Mouse (Mus musculus) 3T3-L1 (cell line): ENCODE results near the gene Best2.
A peak's percentile ranks its signal among the peaks of the same experiment; 100 is the strongest.

Experiments used
- DNase-seq: peaks from one replicate; pipeline ENCODE4 v3.0.0-alpha.2; 2015; ENCODE audit warnings: low read depth, low spot score

The Best2 gene

DNA sequence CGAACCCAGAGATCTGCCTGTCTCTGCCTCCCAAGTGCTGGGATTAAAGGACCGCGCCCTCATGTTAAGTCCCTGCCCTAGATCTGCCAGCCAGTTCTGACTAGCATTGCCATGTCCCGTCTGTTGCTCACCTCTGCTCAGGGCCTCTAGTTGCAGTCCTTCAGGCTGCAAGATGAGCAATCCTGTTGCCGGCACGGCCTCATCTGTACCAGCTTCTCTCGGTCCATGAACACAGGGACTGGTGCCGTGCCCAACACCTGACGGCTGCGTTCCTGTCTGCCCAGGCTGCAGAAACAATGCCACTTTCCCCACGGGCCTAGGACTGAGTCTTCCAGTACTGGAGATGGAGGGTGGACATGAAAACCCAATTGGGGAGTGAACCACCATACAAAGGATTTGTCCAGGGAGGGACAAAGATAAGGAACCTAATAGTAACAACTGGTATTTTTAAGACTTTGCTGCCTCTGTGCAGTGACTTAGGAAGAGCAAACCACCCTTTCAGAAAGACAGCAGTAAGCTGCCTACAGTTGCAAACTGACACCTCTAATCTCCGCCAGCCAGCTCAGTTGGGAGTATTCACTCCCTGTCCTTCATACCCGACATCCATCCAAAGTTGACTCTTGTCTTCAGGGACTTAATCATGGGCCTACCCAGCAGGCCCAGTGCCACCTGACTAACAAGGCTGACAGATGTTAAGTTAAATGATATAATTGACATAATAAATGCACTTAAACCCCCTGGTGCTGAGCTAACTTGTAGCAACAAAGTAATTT, 46.6 kb downstream of the Best2 start:
- DNase-seq, result no peak

DNA sequence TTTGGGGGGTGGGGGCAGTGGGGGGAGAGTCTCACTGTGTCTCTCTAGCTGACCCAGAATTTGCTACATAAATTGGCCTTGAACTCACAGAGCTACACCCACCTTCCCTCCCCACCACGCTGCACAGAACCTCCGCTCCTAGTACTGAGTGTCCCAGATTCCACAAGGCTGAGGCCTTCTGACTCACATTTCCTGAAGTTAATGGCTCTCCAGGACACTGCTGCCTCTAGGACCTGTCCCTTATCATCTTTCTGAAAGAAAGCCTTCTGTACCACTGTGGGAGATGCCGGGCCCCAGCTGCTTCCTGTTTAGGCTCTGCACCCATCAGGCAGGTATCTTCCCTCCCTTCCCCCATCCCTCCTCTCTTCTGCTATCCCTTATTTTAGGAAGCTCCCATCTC, 47.7 kb downstream of the Best2 start:
- peak; percentile 62 for DNase-seq

DNA sequence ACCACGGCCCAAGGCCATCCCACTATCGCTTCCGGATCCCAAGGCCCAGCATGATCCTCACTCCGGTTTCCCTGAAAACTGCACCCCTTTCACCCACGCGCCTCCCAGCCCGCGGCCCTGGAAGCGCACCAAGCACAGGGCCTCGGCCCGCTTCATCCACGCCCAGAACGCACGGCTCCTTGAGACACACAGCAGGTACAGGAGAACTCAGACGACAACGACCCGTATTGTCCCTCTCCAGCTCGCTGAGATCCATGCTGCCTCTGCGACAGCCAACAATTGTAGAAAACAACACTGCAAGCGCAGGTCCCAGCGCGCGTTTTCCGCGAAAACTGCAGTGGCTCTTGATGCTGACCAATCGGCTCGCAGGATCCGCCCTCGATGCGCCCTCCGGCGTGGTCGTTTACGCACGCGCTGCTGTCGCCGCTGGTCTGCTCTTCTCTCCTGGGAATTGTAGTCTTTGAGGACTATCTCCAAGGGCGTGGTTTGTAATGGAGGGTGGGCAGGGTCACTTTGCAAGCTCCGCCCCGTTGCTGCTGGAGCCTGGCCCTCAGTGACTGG, 48.5 kb downstream of the Best2 start:
- peak; percentile 99 for DNase-seq

DNA sequence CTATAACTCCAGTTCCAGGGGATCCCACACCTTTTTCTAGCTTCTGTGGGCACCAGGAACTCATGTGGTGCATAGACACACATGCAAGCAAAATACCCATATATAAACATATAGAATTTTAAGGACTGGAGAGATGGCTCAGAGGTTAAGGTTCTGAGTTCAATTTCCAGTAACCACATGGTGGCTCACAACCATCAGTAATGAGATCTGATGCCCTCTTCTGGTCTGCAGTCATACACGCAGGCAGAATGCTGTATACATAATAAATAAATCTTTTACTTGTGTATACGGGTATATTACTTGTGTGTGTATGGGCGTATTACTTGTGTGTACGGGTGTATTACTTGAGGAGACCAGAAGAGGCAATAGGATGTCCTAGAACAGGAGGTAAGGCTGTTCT, 50.4 kb downstream of the Best2 start:
- DNase-seq, result no peak

DNA sequence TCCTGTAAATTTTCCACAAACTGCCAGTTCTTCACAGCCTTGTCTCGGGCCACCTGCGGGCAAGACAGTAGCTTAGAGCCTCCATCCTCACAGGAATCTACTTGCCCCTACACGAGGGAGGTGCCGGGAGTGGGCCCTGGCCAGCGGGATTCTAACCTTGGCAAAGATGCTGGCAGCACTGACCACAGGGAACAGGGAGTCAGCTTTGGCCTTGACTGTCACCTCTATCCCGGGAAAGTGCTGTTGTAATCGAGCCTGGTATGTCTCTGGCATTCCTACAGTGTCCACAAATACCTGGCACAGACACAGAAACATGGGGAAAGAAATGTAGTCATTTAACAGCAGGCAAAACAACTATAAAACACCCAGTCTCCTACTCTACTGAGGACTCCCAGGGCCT, 54.5 kb downstream of the Best2 start:
- DNase-seq, result peak; percentile 94
